Mouse (Mus musculus): ENCODE results near the gene 4930404N11Rik. TPM values are rescaled to one million over a fixed set of nuclear protein-coding genes. Genes with fewer than 3 reads are reported as not detected.
A peak's percentile ranks its signal among the peaks of the same experiment; 100 is the strongest.

4930404N11Rik gene
- polyA plus RNA-seq, 1 experiment from 2014 or later, result 0.45 TPM

DNA sequence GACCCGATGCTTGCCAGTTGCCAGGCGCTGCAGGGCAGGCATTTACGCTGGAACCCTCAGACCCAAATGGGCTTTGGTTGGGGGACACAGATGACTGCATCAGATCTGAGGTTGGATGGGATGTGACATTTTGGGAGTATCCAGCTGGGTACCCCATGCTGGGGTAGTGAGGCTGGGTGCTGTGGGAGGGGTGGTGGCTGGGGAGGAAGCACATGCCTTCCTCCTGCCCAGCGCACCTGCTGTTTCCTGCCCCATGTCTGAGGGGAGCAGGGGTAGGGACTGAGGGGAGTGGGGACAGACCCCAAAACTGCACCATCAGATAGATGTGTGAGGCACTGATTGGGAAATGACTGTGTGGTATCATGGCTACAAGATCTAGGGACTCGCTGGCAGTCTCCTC, 31.1 kb upstream of the 4930404N11Rik start:
- WGBS, result 75% methylated on average over 5 of the region's 5 CpGs
- Histone ChIP-seq H3K4me3 (replicated peaks; ENCODE audit: low read depth, low read length) (no peak overlapping the region), H3K27ac (no peak overlapping the region), H3K4me1 (replicated peaks; ENCODE audit: insufficient read depth, low read length) (peaks cover 20% of the 10 kb centered on the region), H3K9ac (ENCODE audit: low read depth, low read length) (no peak overlapping the region), H3K36me3 (ENCODE audit: insufficient read depth, low read length) (peaks cover 24% of the 10 kb centered on the region), H3K9me3 (replicated peaks; ENCODE audit: low read length) (no peaks in the 10 kb centered on the region), H3K4me2 (ENCODE audit: low read length) (no peak overlapping the region), H3K27me3 (ENCODE audit: insufficient read depth, low read length) (no peaks in the 10 kb centered on the region)
- no peak for TF ChIP-seq CTCF (IDR thresholded peaks at IDR 0.05; ENCODE audit: low read depth)
- no peak for ATAC-seq (replicated peaks; ENCODE audit: low FRiP score, low read depth)
- DNase-seq (ENCODE audit: low spot score), result no peak

DNA sequence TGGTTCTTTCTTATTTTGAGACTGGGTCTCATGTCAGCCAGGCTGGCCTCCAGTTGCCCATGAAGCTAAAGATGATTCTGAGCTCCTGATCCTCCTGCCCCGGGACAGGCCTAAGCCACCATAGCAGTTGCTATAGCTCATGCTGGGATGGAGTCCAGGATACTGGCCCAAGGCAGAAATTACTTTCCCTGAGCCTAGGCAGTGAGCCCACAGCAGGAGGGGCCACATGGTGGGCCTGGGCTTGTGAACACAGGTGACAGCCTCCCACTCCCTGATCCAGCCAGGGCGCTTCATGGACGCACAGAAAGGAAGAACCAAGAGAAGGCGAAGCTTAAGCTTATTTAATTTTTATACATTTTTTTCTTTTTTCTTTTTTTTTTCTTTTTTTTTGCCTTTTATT, 30.2 kb upstream of the 4930404N11Rik start:
- Histone ChIP-seq H3K27me3 (ENCODE audit: insufficient read depth, low read length) (no peaks in the 10 kb centered on the region), H3K9ac (ENCODE audit: low read depth, low read length) (no peak overlapping the region), H3K9me3 (replicated peaks; ENCODE audit: low read length) (no peaks in the 10 kb centered on the region), H3K4me3 (replicated peaks; ENCODE audit: low read depth, low read length) (no peak overlapping the region), H3K27ac (no peak overlapping the region), H3K4me2 (ENCODE audit: low read length) (no peak overlapping the region), H3K4me1 (replicated peaks; ENCODE audit: insufficient read depth, low read length) (peaks cover 11% of the 10 kb centered on the region), H3K36me3 (ENCODE audit: insufficient read depth, low read length) (peaks cover 23% of the 10 kb centered on the region)
- no peak for ATAC-seq (replicated peaks; ENCODE audit: low FRiP score, low read depth)
- no peak for TF ChIP-seq CTCF (IDR thresholded peaks at IDR 0.05; ENCODE audit: low read depth)
- 90% methylated on average over 4 of the region's 4 CpGs for WGBS
- no peak for DNase-seq (ENCODE audit: low spot score)

DNA sequence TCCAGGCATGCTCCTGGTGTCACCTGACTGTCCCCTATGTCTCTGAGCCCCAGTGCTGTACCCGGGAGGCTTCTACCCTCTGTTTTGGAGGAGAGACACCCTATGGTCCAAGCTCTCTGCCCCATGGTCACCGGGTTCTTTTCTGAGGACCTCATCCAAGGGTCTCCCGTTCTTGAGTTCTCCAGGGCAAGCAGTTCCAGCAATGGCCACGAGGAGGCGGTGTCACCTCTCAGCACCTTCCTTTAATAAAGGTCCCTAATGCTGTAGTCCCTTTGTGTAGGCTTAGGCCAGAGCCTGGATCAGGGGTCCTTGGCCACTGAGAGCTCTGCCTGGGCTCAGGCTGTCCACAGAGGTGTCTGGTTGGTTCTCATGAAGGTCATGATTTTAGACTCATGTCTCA, 29.5 kb upstream of the 4930404N11Rik start:
- WGBS, result 20% methylated on average over 5 of the region's 5 CpGs
- no peak for ATAC-seq (replicated peaks; ENCODE audit: low FRiP score, low read depth)
- H3K27ac ChIP-seq, result no peak overlapping the region
- DNase-seq (ENCODE audit: low spot score), result peak; percentile 76
- no peak overlapping the region for H3K9ac ChIP-seq (ENCODE audit: low read depth, low read length)
- peaks cover 15% of the 10 kb centered on the region for H3K36me3 ChIP-seq (ENCODE audit: insufficient read depth, low read length)
- no peaks in the 10 kb centered on the region for H3K27me3 ChIP-seq (ENCODE audit: insufficient read depth, low read length)
- H3K4me1 ChIP-seq (replicated peaks; ENCODE audit: insufficient read depth, low read length), result peaks cover 9% of the 10 kb centered on the region
- TF ChIP-seq CTCF (IDR thresholded peaks at IDR 0.05; ENCODE audit: low read depth), result peak; percentile 95
- H3K9me3 ChIP-seq (replicated peaks; ENCODE audit: low read length), result no peaks in the 10 kb centered on the region
- no peak overlapping the region for H3K4me2 ChIP-seq (ENCODE audit: low read length)
- H3K4me3 ChIP-seq (replicated peaks; ENCODE audit: low read depth, low read length), result no peak overlapping the region

DNA sequence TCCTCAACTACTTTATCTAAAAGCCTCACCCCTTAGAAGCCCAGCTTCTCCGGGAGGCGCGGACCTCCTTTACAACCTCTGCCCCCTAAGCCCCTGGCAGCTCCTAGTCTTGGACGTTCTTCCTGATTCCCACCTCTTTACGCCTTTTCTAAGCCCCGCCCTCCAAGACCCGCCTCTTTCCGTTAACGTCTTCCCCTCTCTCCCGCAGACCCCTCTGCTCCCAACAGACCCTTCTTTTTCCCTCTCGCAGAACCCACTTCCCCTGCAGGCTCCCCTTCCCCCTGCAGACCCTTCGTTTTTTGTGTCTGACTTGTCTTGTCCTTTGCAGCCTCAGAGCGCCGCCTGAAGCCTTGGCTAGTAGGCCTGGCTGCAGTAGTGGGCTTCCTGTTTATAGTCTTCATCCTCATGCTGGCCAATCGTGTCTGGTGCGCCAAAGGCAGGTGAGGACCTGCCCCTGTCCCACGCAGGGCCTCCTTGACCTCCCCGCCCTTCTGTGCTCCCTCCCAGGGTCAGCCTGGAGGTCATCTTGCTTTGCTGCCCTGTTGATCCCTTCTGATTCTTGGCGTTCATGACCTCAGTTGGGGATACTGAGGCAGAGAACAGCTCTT, 27.9 kb upstream of the 4930404N11Rik start:
- no peak for ATAC-seq (replicated peaks; ENCODE audit: low FRiP score, low read depth)

DNA sequence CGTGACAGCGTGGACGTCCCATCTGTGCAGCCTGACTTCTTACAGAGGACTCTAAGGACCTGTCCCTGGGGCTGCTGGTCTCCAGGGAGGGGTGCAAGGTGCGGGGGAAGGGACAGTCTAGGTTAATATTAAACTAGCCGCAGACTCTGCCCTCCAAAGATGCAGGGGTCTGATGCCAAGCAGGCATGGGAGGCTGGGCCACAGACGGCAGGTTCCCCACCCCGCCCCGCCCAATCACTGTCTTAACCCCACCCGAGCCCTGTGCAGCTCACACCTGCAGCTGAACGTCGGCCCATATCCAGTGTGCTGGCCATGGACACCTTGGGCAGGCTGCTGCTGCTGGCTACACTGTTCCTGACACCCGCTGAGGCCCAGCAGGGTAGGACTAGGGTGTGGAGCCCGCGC, 27.2 kb upstream of the 4930404N11Rik start, which contains the start of gene Smim24:
TSS of gene Smim24 (plus strand) at position 271 of the 405 bp plus-strand sequence.
- peak within 1 kb of the TSS; percentile 21 for H3K4me3 ChIP-seq (replicated peaks; ENCODE audit: low read depth, low read length)
- peaks cover 5% of the 10 kb centered on the region; the same call in 1 of the 2 replicates for H3K36me3 ChIP-seq (ENCODE audit: insufficient read depth, low read length)
- peak within 1 kb of the TSS; percentile 42 for H3K9ac ChIP-seq (ENCODE audit: low read depth, low read length)
- no peak for DNase-seq (ENCODE audit: low spot score)
- no peaks in the 10 kb centered on the region for H3K27me3 ChIP-seq (ENCODE audit: insufficient read depth, low read length)
- peak within 1 kb of the TSS; percentile 64 for H3K4me2 ChIP-seq (ENCODE audit: low read length)
- TF ChIP-seq CTCF (IDR thresholded peaks at IDR 0.05; ENCODE audit: low read depth), result no peak
- no peaks in the 10 kb centered on the region for H3K9me3 ChIP-seq (replicated peaks; ENCODE audit: low read length)
- 54% methylated on average over 14 of the region's 14 CpGs for WGBS
- peaks cover 16% of the 10 kb centered on the region for H3K4me1 ChIP-seq (replicated peaks; ENCODE audit: insufficient read depth, low read length)
- ATAC-seq (replicated peaks; ENCODE audit: low FRiP score, low read depth), result peak; percentile 60
- H3K27ac ChIP-seq, result peak within 1 kb of the TSS; percentile 72

More for the DNA sequence above, 27.9 kb upstream of the 4930404N11Rik start:
- H3K27ac ChIP-seq, result peak overlapping the region; percentile 72
- H3K9ac ChIP-seq (ENCODE audit: low read depth, low read length), result peak overlapping the region; percentile 42
- WGBS, result 7% methylated on average over 19 of the region's 19 CpGs
- no peak for TF ChIP-seq CTCF (IDR thresholded peaks at IDR 0.05; ENCODE audit: low read depth)
- H3K27me3 ChIP-seq (ENCODE audit: insufficient read depth, low read length), result no peaks in the 10 kb centered on the region
- H3K4me1 ChIP-seq (replicated peaks; ENCODE audit: insufficient read depth, low read length), result peaks cover 16% of the 10 kb centered on the region
- H3K36me3 ChIP-seq (ENCODE audit: insufficient read depth, low read length), result 0 out of 2 replicates have a peak, but pooled peaks cover 3% of the 10 kb centered on the region
- H3K4me2 ChIP-seq (ENCODE audit: low read length), result peak overlapping the region; percentile 64
- DNase-seq (ENCODE audit: low spot score), result peak; percentile 62
- peak overlapping the region; percentile 21 for H3K4me3 ChIP-seq (replicated peaks; ENCODE audit: low read depth, low read length)
- no peaks in the 10 kb centered on the region for H3K9me3 ChIP-seq (replicated peaks; ENCODE audit: low read length)

DNA sequence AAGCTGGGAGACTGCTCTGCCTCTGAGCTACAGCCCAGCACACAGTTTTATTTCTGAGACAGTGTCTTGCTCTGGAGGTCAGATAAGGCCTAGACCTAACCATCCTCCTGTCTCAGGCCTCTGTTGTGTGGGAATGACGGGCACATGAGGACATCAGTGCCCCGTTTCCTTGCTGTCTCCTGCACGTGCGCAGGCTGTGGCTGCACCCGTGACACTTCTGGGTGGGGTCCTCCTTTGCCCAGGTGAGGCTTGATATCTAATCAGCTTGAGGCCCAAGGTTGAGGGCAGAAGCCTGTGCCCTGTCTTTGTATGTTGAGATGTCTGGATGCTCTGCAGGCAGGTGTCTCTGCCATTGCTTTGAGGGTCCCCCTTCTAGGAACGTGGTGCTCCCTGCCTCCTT, 26.7 kb upstream of the 4930404N11Rik start:
- 81% methylated on average over 6 of the region's 6 CpGs for WGBS
- Histone ChIP-seq H3K4me2 (ENCODE audit: low read length) (no peak overlapping the region), H3K36me3 (ENCODE audit: insufficient read depth, low read length) (peaks cover 10% of the 10 kb centered on the region; the same call in 1 of the 2 replicates), H3K9ac (ENCODE audit: low read depth, low read length) (no peak overlapping the region), H3K4me3 (replicated peaks; ENCODE audit: low read depth, low read length) (no peak overlapping the region), H3K27me3 (ENCODE audit: insufficient read depth, low read length) (no peaks in the 10 kb centered on the region), H3K9me3 (replicated peaks; ENCODE audit: low read length) (no peaks in the 10 kb centered on the region), H3K4me1 (replicated peaks; ENCODE audit: insufficient read depth, low read length) (peaks cover 16% of the 10 kb centered on the region), H3K27ac (no peak overlapping the region)
- ATAC-seq (replicated peaks; ENCODE audit: low FRiP score, low read depth), result no peak
- no peak for TF ChIP-seq CTCF (IDR thresholded peaks at IDR 0.05; ENCODE audit: low read depth)
- DNase-seq (ENCODE audit: low spot score), result no peak

DNA sequence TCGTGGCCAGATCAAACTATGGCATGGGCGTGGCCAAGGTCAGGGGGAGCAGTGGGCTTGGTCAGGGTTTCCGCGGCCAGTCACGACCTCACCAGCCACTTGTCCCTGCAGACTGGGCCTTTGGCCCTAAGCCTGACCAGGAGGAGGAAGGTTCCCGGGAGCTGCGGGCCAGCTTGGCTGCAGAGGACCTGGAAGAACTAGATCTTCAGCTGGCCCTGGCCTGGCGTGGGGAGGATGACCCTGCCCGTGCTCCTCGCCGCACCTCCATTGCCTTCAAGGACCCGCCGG, 25.0 kb upstream of the 4930404N11Rik start:
- Histone ChIP-seq H3K27ac (no peak overlapping the region), H3K4me1 (replicated peaks; ENCODE audit: insufficient read depth, low read length) (peaks cover 20% of the 10 kb centered on the region), H3K9me3 (replicated peaks; ENCODE audit: low read length) (no peaks in the 10 kb centered on the region), H3K4me2 (ENCODE audit: low read length) (no peak overlapping the region), H3K4me3 (replicated peaks; ENCODE audit: low read depth, low read length) (no peak overlapping the region), H3K27me3 (ENCODE audit: insufficient read depth, low read length) (no peaks in the 10 kb centered on the region), H3K36me3 (ENCODE audit: insufficient read depth, low read length) (peaks cover 20% of the 10 kb centered on the region; the same call in 1 of the 2 replicates), H3K9ac (ENCODE audit: low read depth, low read length) (no peak overlapping the region)
- TF ChIP-seq CTCF (IDR thresholded peaks at IDR 0.05; ENCODE audit: low read depth), result no peak
- DNase-seq (ENCODE audit: low spot score) (no peak), ATAC-seq (replicated peaks; ENCODE audit: low FRiP score, low read depth) (no peak)
- WGBS, result 88% methylated on average over 13 of the region's 13 CpGs
